Comparison of ENCODE assay signal across 18 mouse cellular contexts in the genomic region with DNA sequence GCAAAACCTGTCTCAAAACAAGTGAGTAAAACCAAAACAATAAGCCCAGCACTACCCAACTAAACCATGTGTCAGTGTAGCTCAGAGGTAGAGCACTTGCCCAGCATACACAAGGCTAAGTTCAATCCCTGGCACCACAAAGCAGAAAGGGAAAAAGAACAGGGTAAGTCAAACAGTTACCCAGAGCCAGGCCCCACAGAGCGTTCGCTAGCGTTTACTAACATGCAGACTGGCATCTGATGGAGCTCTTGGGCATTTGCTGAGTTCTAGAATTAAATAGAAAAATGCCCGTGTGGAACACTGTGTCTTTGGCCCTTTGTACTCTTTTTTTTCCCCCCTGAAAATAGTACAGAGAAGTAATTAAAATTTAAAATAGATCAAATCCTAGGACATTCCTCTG.
"Had no signal": no experiment of that assay in that cellular context is flagged by ENCODE, and none has a peak within 500 bp of the region (broad histone marks: within the 10 kb centered on the region; RNA-seq: fewer than 3 reads in every experiment).

No protein-coding gene starts in this region.

- DNase-seq: lung, embryonic 14.5 days; lung, postnatal 10 days; lung, postnatal 4 days; midbrain, embryonic 14.5 days; retina, postnatal 1 day; right cerebral cortex, adult 18-20 months; right cerebral cortex, postnatal 25 days; right cerebral cortex, postnatal 4 days; spleen, adult 18-20 months; thymus, adult 18-20 months; thymus, postnatal 14 days; thymus, postnatal 36 days had no signal

- H3K4me3 ChIP-seq: midbrain, embryonic 10.5 days; midbrain, embryonic 12.5 days; myocyte; neural tube, embryonic 13.5 days; neural tube, embryonic 15.5 days had no signal

- H3K9ac ChIP-seq: lung, embryonic 14.5 days; midbrain, embryonic 12.5 days; neural tube, embryonic 13.5 days; neural tube, embryonic 15.5 days had no signal

- H3K9me3 ChIP-seq: midbrain, embryonic 10.5 days; midbrain, embryonic 12.5 days; neural tube, embryonic 13.5 days; neural tube, embryonic 15.5 days had no signal

- H3K4me1 ChIP-seq: midbrain, embryonic 12.5 days; neural tube, embryonic 13.5 days; neural tube, embryonic 15.5 days had no signal

- H3K27me3 ChIP-seq: midbrain, embryonic 12.5 days; neural tube, embryonic 13.5 days; neural tube, embryonic 15.5 days had no signal

- H3K4me2 ChIP-seq: lung, embryonic 14.5 days; midbrain, embryonic 12.5 days; neural tube, embryonic 13.5 days; neural tube, embryonic 15.5 days had no signal

- H3K27ac ChIP-seq: midbrain, embryonic 10.5 days; midbrain, embryonic 12.5 days; neural tube, embryonic 13.5 days; neural tube, embryonic 15.5 days had no signal

- H3K36me3 ChIP-seq: midbrain, embryonic 10.5 days; midbrain, embryonic 12.5 days; neural tube, embryonic 13.5 days; neural tube, embryonic 15.5 days had no signal

- ATAC-seq: midbrain, embryonic 16.5 days had no signal
